Mouse (Mus musculus): ENCODE results near the gene Dennd6a.

GRCm38 (mm10) chr14:26569880-26570279 lies 3.8 kb upstream of the Dennd6a start:
- TF ChIP-seq CTCF (IDR thresholded peaks at IDR 0.05; ENCODE audit: extremely low read depth, insufficient read depth, insufficient read length, insufficient replicate concordance) = no peak
- no peak for TF ChIP-seq POLR2A (IDR thresholded peaks at IDR 0.05; ENCODE audit: low read depth, low read length)

Measured in spleen, adult 2 months (tissue).